Mouse (Mus musculus) G1E (cell line): ENCODE data around the gene Hmcn2. TPM values are rescaled to one million over a fixed set of nuclear protein-coding genes. Genes with fewer than 3 reads are reported as not detected.

Source experiments
- ATAC-seq: 2 replicates; pipeline ENCODE4 v1.8.0; 2016; ENCODE audit warnings: mild to moderate bottlenecking; ENCODE audit not compliant: insufficient number of reproducible peaks, poor library complexity, low FRiP score, severe bottlenecking; ENCODE audit errors: extremely low read depth
- DNase-seq: peaks from one replicate; pipeline ENCODE4 v3.0.0; 2012; ENCODE audit warnings: low spot score
- H3K27me3 ChIP-seq: 2 replicates; pipeline ENCODE4 v1.6.1; 2012; ENCODE audit warnings: mild to moderate bottlenecking, low read length, inconsistent platforms; ENCODE audit not compliant: insufficient read depth
- H3K36me3 ChIP-seq: replicated peaks from 2 replicates; pipeline ENCODE3; 2012; ENCODE audit warnings: mild to moderate bottlenecking, inconsistent platforms
- H3K4me1 ChIP-seq: 2 replicates; pipeline ENCODE4 v1.6.1; 2012; ENCODE audit warnings: low read depth, low read length, inconsistent platforms, mixed read lengths; ENCODE audit not compliant: insufficient read depth
- H3K4me3 ChIP-seq: 2 replicates; pipeline ENCODE4 v1.5.1; 2012; ENCODE audit warnings: low read depth, mild to moderate bottlenecking, inconsistent platforms, low read length, moderate library complexity, mixed read lengths
- H3K9me3 ChIP-seq: replicated peaks from 2 replicates; pipeline ENCODE4 v1.6.1; 2012; ENCODE audit warnings: inconsistent platforms
- CTCF ChIP-seq: IDR thresholded peaks from 2 replicates; pipeline ENCODE4 v1.5.1; 2012; ENCODE audit warnings: low read depth, low read length, inconsistent platforms, mixed read lengths
- GATA1 ChIP-seq: IDR thresholded peaks from 2 replicates; pipeline ENCODE4 v1.6.1; 2012; ENCODE audit warnings: borderline replicate concordance, low read length, inconsistent platforms, mixed read lengths
- GATA2 ChIP-seq: IDR thresholded peaks from 2 replicates; pipeline ENCODE4 v1.6.1; 2012; ENCODE audit warnings: low read depth, low read length, inconsistent platforms, borderline replicate concordance
- POLR2AphosphoS5 ChIP-seq: IDR thresholded peaks from 2 replicates; pipeline ENCODE4 v1.6.1; 2012; ENCODE audit warnings: low read depth, low read length, inconsistent platforms; ENCODE audit not compliant: insufficient replicate concordance
- TAL1 ChIP-seq: conservative IDR thresholded peaks from 2 replicates; pipeline ENCODE4 v1.6.1; 2012; ENCODE audit warnings: low read depth, low read length, inconsistent platforms, mixed read lengths
- polyA plus RNA-seq: library from polyadenylated mRNA; stranded (reverse); fragments of >175 nt; gene quantifications from 2 replicates; pipeline ENCODE4 v1.2.3, GENCODE M21; 2012
- total RNA-seq, 2 experiments: library from RNA; stranded (forward) in 1 of 2; stranded (reverse) in 1 of 2; fragments of 200-1000 nt in 1 of 2; fragments of >200 nt in 1 of 2; fragmentation: Nextera tagmentation in 1 of 2; gene quantifications; 2 replicates each; pipeline ENCODE4 v1.2.3; 2014 to 2017

Hmcn2 gene
- total and polyA plus RNA-seq, 3 experiments: 0.16 TPM; not detected in 2

DNA sequence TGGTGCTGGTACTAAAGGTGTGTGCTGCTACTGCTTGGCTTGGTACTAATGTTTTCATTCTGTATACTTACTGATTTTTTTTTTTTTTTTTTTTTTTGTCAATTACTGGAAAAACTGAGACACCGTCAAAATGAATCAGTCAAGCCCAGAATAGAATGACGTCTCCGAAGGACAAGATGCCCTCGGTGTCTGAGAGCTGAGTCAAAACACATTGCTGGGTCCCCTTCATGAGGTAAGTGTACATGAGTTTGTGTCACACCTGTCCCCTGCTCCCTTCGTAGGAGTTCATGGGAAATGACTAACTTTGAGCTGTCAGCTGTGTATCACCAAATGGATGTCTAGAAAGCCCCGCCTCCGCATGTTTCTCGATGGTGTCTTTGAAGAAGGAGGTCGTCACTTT lies 11.0 kb upstream of the Hmcn2 start:
- no peak for TF ChIP-seq POLR2AphosphoS5
- TF ChIP-seq TAL1: no peak
- no peak for TF ChIP-seq GATA1
- no peak for TF ChIP-seq CTCF
- TF ChIP-seq GATA2: no peak
- no peak for ATAC-seq
- no peaks in the 10 kb centered on the region for H3K9me3 ChIP-seq
- no peak for DNase-seq
- peaks cover 3% of the 10 kb centered on the region; the same call in 1 of the 2 replicates for H3K27me3 ChIP-seq
- H3K4me3 ChIP-seq: no peak overlapping the region
- no peaks in the 10 kb centered on the region for H3K4me1 ChIP-seq
- no peaks in the 10 kb centered on the region for H3K36me3 ChIP-seq

- Histone ChIP-seq H3K27me3 (peaks cover 3% of the 10 kb centered on the region; the same call in 1 of the 2 replicates), H3K36me3 (no peaks in the 10 kb centered on the region), H3K4me3 (no peak overlapping the region), H3K9me3 (no peaks in the 10 kb centered on the region), H3K4me1 (no peaks in the 10 kb centered on the region)
- TF ChIP-seq GATA2 (no peak), GATA1 (no peak), TAL1 (no peak), CTCF (no peak), POLR2AphosphoS5 (no peak)
- no peak for ATAC-seq
- DNase-seq: no peak
Measured at GRCm38 (mm10) chr2:31304191-31304590, 10.0 kb upstream of the Hmcn2 start.

DNA sequence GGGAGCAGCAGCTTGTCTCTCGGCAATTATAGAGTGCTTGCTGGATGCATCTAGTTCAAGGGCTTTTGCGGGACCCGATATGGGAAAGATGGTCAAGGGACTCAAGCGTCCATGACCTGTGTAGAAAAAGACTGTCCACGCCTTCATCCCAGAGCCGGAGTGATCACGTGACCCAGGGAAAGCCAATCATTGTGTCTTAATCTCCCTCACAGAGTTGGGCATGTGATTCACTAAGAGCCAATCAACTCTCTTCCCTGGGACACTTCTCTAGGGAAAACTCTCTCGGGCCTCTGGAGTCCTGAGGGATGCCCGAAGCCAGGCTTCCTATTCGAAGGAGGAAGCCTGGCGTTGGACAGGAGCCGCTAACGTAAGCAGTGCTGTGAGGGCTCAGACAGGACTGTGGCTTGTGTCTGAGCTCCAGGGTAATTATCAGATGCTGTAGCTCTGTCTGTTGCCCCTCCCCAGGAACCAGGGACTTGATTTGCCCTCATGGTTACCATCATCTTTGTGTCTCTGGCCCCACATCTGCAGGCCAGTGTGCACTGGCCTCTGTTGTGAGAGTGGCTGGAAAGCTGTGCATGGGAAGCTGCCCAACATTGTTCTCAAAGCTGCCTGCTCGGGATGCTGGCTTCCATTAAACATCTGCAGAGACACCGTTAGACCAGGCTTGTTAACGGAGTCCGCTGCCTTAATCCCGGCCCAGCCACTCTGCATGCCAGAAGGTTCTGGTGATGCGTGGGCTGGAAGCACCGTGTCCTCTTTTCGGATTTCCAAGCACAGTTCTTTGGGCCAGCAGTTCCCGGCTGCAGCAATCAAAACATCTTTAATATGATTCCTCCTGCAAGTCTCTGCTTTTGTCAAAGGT lies 9.2 kb upstream of the Hmcn2 start:
- no peaks in the 10 kb centered on the region for H3K4me1 ChIP-seq
- no peaks in the 10 kb centered on the region for H3K27me3 ChIP-seq
- no peak for TF ChIP-seq CTCF
- no peaks in the 10 kb centered on the region for H3K9me3 ChIP-seq
- no peaks in the 10 kb centered on the region for H3K36me3 ChIP-seq
- ATAC-seq (no peak), DNase-seq (no peak)
- no peak overlapping the region for H3K4me3 ChIP-seq

DNA sequence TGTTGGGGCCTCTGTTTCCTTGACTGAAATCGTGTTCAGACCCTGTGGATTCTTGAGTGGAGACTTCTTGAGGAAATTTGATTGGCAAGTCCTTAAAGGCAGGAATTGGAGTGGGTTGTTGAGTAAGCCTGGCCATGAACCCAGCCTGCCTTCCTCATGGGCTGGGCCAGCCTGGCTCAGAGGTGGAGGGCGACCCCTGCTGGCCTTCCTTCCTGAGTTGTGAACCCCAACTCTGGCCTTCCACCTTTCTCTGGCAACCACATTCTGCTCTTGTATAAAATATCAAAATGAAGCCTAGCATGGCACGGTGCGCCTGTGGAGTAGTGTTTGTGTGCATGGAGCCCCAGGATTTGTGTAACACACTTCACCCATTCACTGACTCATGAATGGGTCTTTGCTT lies 8.5 kb upstream of the Hmcn2 start:
- Histone ChIP-seq H3K9me3 (no peaks in the 10 kb centered on the region), H3K36me3 (no peaks in the 10 kb centered on the region), H3K4me3 (no peak overlapping the region), H3K4me1 (no peaks in the 10 kb centered on the region), H3K27me3 (peaks cover 2% of the 10 kb centered on the region; the same call in 1 of the 2 replicates)
- ATAC-seq: no peak
- DNase-seq: no peak
- no peak for TF ChIP-seq POLR2AphosphoS5
- no peak for TF ChIP-seq GATA1
- TF ChIP-seq CTCF: no peak
- TF ChIP-seq TAL1: no peak
- TF ChIP-seq GATA2: no peak

DNA sequence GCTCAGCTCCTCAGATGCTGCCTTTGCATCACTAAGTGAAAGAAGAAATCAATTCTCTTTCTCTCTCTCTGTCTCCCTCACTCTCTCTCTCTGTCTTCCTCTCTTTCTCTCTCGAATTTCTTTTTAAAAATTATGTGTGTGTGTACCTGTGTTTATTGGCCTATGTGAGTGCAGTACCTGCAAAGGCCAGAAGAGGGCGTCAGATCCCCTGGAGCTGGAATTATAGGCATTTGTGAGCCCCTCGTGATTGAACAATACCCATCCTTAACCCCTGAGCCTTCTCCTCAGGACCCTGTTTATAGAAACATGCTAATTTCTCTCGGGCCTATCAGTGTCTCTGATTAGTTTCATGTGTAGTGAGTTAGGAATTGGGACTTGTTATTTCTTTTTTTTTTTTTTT lies 6.0 kb upstream of the Hmcn2 start:
- no peaks in the 10 kb centered on the region for H3K4me1 ChIP-seq
- DNase-seq (no peak), ATAC-seq (no peak)
- no peaks in the 10 kb centered on the region for H3K36me3 ChIP-seq
- no peaks in the 10 kb centered on the region for H3K9me3 ChIP-seq
- no peak for TF ChIP-seq CTCF
- no peak for TF ChIP-seq GATA2
- TF ChIP-seq POLR2AphosphoS5: no peak
- TF ChIP-seq GATA1: no peak
- TF ChIP-seq TAL1: no peak
- peaks cover 2% of the 10 kb centered on the region; the same call in 1 of the 2 replicates for H3K27me3 ChIP-seq
- H3K4me3 ChIP-seq: no peak overlapping the region

- ATAC-seq (no peak), DNase-seq (no peak)
- Histone ChIP-seq H3K27me3 (peaks cover 5% of the 10 kb centered on the region; the same call in 1 of the 2 replicates), H3K9me3 (no peaks in the 10 kb centered on the region), H3K4me3 (no peak overlapping the region), H3K4me1 (no peaks in the 10 kb centered on the region), H3K36me3 (no peaks in the 10 kb centered on the region)
- TF ChIP-seq CTCF: no peak
- no peak for TF ChIP-seq GATA1
- no peak for TF ChIP-seq GATA2
- TF ChIP-seq POLR2AphosphoS5: no peak
- no peak for TF ChIP-seq TAL1
Measured at GRCm38 (mm10) chr2:31309549-31309948, 4.7 kb upstream of the Hmcn2 start.
